Comparison of ENCODE assay signal across 16 mouse cellular contexts in genomic region chr14:76297864-76298263, GRCm38 (mm10).
"Had no signal": no experiment of that assay in that cellular context is flagged by ENCODE, and none has a peak within 500 bp of the region (broad histone marks: within the 10 kb centered on the region; RNA-seq: fewer than 3 reads in every experiment).

No protein-coding gene starts in this region.

- DNase-seq: heart, postnatal 10 days; heart, postnatal 14 days; heart, postnatal 36 days; heart, postnatal 4 days; kidney, adult 11 months; kidney, adult 18-20 months; kidney, adult 2 months; kidney, adult 8-10 months; kidney, adult 9 months; kidney, postnatal 10 days; kidney, postnatal 14 days; kidney, postnatal 25 days; kidney, postnatal 36 days; kidney, postnatal 4 days; layer of hippocampus, adult 9-11 months; layer of hippocampus, postnatal 36 days had no signal
